25 mouse cellular contexts compared by ENCODE assay signal in genomic region chr7:72753053-72753559, GRCm38 (mm10).
DNase-seq lines count a peak whose midpoint lies in the region; ATAC-seq lines count a peak whose summit lies in the region.
"Had no signal": no experiment of that assay in that cellular context is flagged by ENCODE, and none has a peak within 500 bp of the region (broad histone marks: within the 10 kb centered on the region; RNA-seq: fewer than 3 reads in every experiment).

No protein-coding gene starts in this region.

- 42% methylated on average over 3 of the region's 3 CpGs for WGBS in lung, embryonic 15.5 days
- WGBS in stomach, embryonic 14.5 days = 44% methylated on average over 3 of the region's 3 CpGs
- WGBS in heart, embryonic 11.5 days (ENCODE audit: insufficient replicate concordance) = 38% methylated on average over 3 of the region's 3 CpGs

- DNase-seq in lung, postnatal 14 days = no peak
- DNase-seq in R1 (ENCODE audit: low read depth, low spot score) = peak; percentile 13
- no peak for DNase-seq in urinary bladder, postnatal 36 days (ENCODE audit: low spot score in 2 of 2)
- DNase-seq in kidney, adult 9 months = no peak
- DNase-seq: adrenal gland, postnatal 14 days; B cell, adult 2 months; cerebellum, adult 11-12 months; cerebellum, adult 9-10 months; cerebellum, postnatal 25 days; forebrain, postnatal 0 days; gastrocnemius, adult 2 months; gastrocnemius, postnatal 36 days; heart, adult 11 months; heart, postnatal 10 days; heart, postnatal 4 days had no signal

- H3K9me3 ChIP-seq in lung, embryonic 15.5 days = no peaks in the 10 kb centered on the region
- H3K9me3 ChIP-seq in stomach, embryonic 14.5 days (ENCODE audit: control insufficient read depth, low read depth, low read length) = no peaks in the 10 kb centered on the region
- no peaks in the 10 kb centered on the region for H3K9me3 ChIP-seq in heart, embryonic 11.5 days (replicated peaks; ENCODE audit: control insufficient read depth, low read length)
- H3K9me3 ChIP-seq: embryonic facial prominence, embryonic 13.5 days; forebrain, embryonic 13.5 days; hindbrain, embryonic 12.5 days had no signal

- H3K4me3 ChIP-seq in lung, embryonic 15.5 days = no peak overlapping the region
- H3K4me3 ChIP-seq in stomach, embryonic 14.5 days (ENCODE audit: low read depth, low read length) = no peak overlapping the region
- no peak overlapping the region for H3K4me3 ChIP-seq in heart, embryonic 11.5 days (ENCODE audit: low read depth, low read length)
- H3K4me3 ChIP-seq: embryonic facial prominence, embryonic 13.5 days; forebrain, embryonic 13.5 days; gastrocnemius, adult 2 months; hindbrain, embryonic 12.5 days had no signal

- H3K4me2 ChIP-seq in lung, embryonic 15.5 days = no peak overlapping the region
- H3K4me2 ChIP-seq in stomach, embryonic 14.5 days (replicated peaks; ENCODE audit: low read depth, low read length) = no peak overlapping the region
- H3K4me2 ChIP-seq in heart, embryonic 11.5 days = no peak overlapping the region
- H3K4me2 ChIP-seq: embryonic facial prominence, embryonic 13.5 days; forebrain, embryonic 13.5 days; hindbrain, embryonic 12.5 days had no signal

- no peak for ATAC-seq in lung, embryonic 15.5 days (ENCODE audit: borderline replicate concordance, extremely low read depth, low FRiP score, low TSS enrichment)
- peak; percentile 65; the same call in 1 of the 2 replicates for ATAC-seq in stomach, embryonic 14.5 days (ENCODE audit: insufficient number of reproducible peaks, insufficient read depth, low FRiP score, low read depth)
- ATAC-seq in heart, embryonic 11.5 days (replicated peaks; ENCODE audit: insufficient number of reproducible peaks, low FRiP score, low TSS enrichment) = no peak
- ATAC-seq: activated CD4-positive, CD25-positive, alpha-beta regulatory T cell, adult 4 months; CD4-positive, CD25-positive, alpha-beta regulatory T cell, adult 4 months; forebrain, embryonic 13.5 days; forebrain, postnatal 0 days; hindbrain, embryonic 16.5 days had no signal

- H3K27ac ChIP-seq in lung, embryonic 15.5 days = 0 out of 2 replicates have a peak overlapping the region, but pooled peaks have one; percentile 2
- H3K27ac ChIP-seq in stomach, embryonic 14.5 days (ENCODE audit: low read length) = no peak overlapping the region
- no peak overlapping the region for H3K27ac ChIP-seq in heart, embryonic 11.5 days (ENCODE audit: low read depth, low read length)
- H3K27ac ChIP-seq: embryonic facial prominence, embryonic 13.5 days; forebrain, embryonic 13.5 days; gastrocnemius, adult 2 months; hindbrain, embryonic 12.5 days had no signal

- H3K9ac ChIP-seq in lung, embryonic 15.5 days = no peak overlapping the region
- no peak overlapping the region for H3K9ac ChIP-seq in stomach, embryonic 14.5 days (replicated peaks; ENCODE audit: low read depth, low read length)
- no peak overlapping the region for H3K9ac ChIP-seq in heart, embryonic 11.5 days (ENCODE audit: low read depth, low read length)
- H3K9ac ChIP-seq: embryonic facial prominence, embryonic 13.5 days; forebrain, embryonic 13.5 days; forebrain, postnatal 0 days; hindbrain, embryonic 12.5 days had no signal

- no peaks in the 10 kb centered on the region for H3K27me3 ChIP-seq in lung, embryonic 15.5 days
- no peaks in the 10 kb centered on the region for H3K27me3 ChIP-seq in stomach, embryonic 14.5 days (ENCODE audit: control insufficient read depth, insufficient read depth, low read length)
- no peaks in the 10 kb centered on the region for H3K27me3 ChIP-seq in heart, embryonic 11.5 days (ENCODE audit: control insufficient read depth, insufficient read depth, low read length)
- H3K27me3 ChIP-seq: forebrain, embryonic 13.5 days; hindbrain, embryonic 12.5 days had no signal

- no peaks in the 10 kb centered on the region for H3K36me3 ChIP-seq in lung, embryonic 15.5 days
- H3K36me3 ChIP-seq in stomach, embryonic 14.5 days (ENCODE audit: control insufficient read depth, insufficient read depth, low read length) = no peaks in the 10 kb centered on the region
- no peaks in the 10 kb centered on the region for H3K36me3 ChIP-seq in heart, embryonic 11.5 days (ENCODE audit: control insufficient read depth, insufficient read depth, low read length)
- H3K36me3 ChIP-seq: embryonic facial prominence, embryonic 13.5 days; G1E; hindbrain, embryonic 12.5 days had no signal

- no peaks in the 10 kb centered on the region for H3K4me1 ChIP-seq in lung, embryonic 15.5 days
- 0 out of 2 replicates have a peak, but pooled peaks cover 5% of the 10 kb centered on the region for H3K4me1 ChIP-seq in stomach, embryonic 14.5 days (ENCODE audit: control insufficient read depth, insufficient read depth, low read length)
- H3K4me1 ChIP-seq in heart, embryonic 11.5 days (ENCODE audit: control insufficient read depth, insufficient read depth, low read length) = no peaks in the 10 kb centered on the region
